Comparison of ENCODE assay signal across 11 mouse cellular contexts in the genomic region with DNA sequence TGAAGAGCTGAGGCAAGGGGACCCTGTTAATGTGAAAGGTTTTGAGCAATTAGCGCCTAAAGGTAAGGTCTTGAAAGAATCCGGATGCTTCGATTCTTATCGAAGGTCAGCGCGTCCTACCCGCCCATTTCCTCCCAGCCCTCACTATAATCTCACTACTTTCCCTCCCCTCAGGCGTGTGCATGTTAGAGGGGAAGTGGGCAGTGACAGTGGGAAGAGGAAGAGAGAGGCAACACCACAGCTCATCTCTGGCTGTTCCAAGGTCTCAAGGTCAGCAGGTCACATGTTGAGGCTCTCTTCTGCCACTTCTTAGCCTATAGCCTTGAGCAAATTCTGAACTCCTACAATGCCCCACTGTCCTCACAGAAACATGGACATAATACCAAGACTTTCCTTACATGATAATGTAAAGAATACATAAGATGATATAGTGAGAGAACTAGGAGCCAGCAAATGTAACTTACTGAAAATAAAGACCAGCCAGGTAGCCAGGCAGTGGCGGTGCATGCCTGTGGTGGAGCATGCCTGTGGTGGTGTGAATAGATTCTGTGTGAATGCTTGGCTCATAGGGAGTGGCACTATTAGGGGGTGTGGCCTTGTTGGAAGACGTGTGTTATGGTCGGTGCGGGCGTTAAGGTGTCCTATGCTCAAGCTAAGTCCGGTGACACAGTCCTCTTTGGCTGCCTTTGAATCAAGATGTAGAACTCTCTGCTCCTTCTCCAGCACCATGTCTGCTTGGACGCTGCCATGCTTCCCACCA. TPM values are rescaled to one million over a fixed set of nuclear protein-coding genes. Genes with fewer than 3 reads are reported as not detected.
DNase-seq lines count a peak whose midpoint lies in the region; ATAC-seq and TF ChIP-seq lines count a peak whose summit lies in the region.
"Had no signal": no experiment of that assay in that cellular context is flagged by ENCODE, and none has a peak within 500 bp of the region (broad histone marks: within the 10 kb centered on the region; RNA-seq: fewer than 3 reads in every experiment).

No protein-coding gene starts in this region.

- H3K27ac ChIP-seq in liver, embryonic 11.5 days (ENCODE audit: low read depth, low read length): no peak overlapping the region
- no peak overlapping the region for H3K27ac ChIP-seq in forebrain, postnatal 0 days (ENCODE audit: low read depth, low read length)

- DNase-seq in CD4-positive helper T cell, adult 2 months (ENCODE audit: low read depth, low spot score): peak; percentile 38
- peak; percentile 21 for DNase-seq in ES-CJ7 (ENCODE audit: low read depth, low spot score)
- DNase-seq in liver, embryonic 11.5 days (ENCODE audit: low spot score): no peak
- DNase-seq in forebrain, postnatal 0 days: no peak
- DNase-seq in Muller cell, postnatal 12 days (ENCODE audit: inconsistent ontology term): no peak
- DNase-seq in layer of hippocampus, postnatal 14 days (ENCODE audit: low spot score in 2 of 2): no peak
- DNase-seq: cerebellum, adult 2 months; kidney, adult 8-10 months; right cerebral cortex, adult 18-20 months; thymus, postnatal 4 days had no signal

- no peak overlapping the region for H3K9ac ChIP-seq in liver, embryonic 11.5 days (ENCODE audit: low read depth, low read length)
- H3K9ac ChIP-seq in forebrain, postnatal 0 days: no peak overlapping the region

- peaks cover 13% of the 10 kb centered on the region for H3K4me1 ChIP-seq in liver, embryonic 11.5 days (replicated peaks; ENCODE audit: control insufficient read depth, insufficient read depth, low read length)
- no peaks in the 10 kb centered on the region for H3K4me1 ChIP-seq in forebrain, postnatal 0 days (ENCODE audit: insufficient read depth)

- no peak overlapping the region for H3K4me3 ChIP-seq in liver, embryonic 11.5 days (ENCODE audit: low read depth, low read length)
- H3K4me3 ChIP-seq in forebrain, postnatal 0 days (ENCODE audit: low read depth, low read length): no peak overlapping the region

- peaks cover 11% of the 10 kb centered on the region; the same call in 1 of the 2 replicates for H3K36me3 ChIP-seq in liver, embryonic 11.5 days (ENCODE audit: control insufficient read depth, insufficient read depth, low read length)
- no peaks in the 10 kb centered on the region for H3K36me3 ChIP-seq in forebrain, postnatal 0 days (ENCODE audit: insufficient read depth)

- no peaks in the 10 kb centered on the region for H3K9me3 ChIP-seq in liver, embryonic 11.5 days (ENCODE audit: control insufficient read depth, low read length)
- H3K9me3 ChIP-seq in forebrain, postnatal 0 days (ENCODE audit: low read length): no peaks in the 10 kb centered on the region

- 59% methylated on average over 15 of the region's 15 CpGs for WGBS in liver, embryonic 11.5 days
- 93% methylated on average over 15 of the region's 15 CpGs for WGBS in forebrain, postnatal 0 days

- no peaks in the 10 kb centered on the region for H3K27me3 ChIP-seq in liver, embryonic 11.5 days (replicated peaks; ENCODE audit: control insufficient read depth, insufficient read depth, low read length)
- H3K27me3 ChIP-seq in forebrain, postnatal 0 days (ENCODE audit: insufficient read depth, low read length): no peaks in the 10 kb centered on the region

- ATAC-seq in liver, embryonic 11.5 days (replicated peaks; ENCODE audit: low FRiP score): peak; percentile 77
- ATAC-seq in monocyte, adult 5-6 weeks (replicated peaks; ENCODE audit: insufficient number of reproducible peaks, low FRiP score, low TSS enrichment, poor library complexity, severe bottlenecking): peak; percentile 85
- ATAC-seq in forebrain, postnatal 0 days: no peak

- TF ChIP-seq CTCF in forebrain, postnatal 0 days (IDR thresholded peaks at IDR 0.05; ENCODE audit: low read depth): no peak

- H3K4me2 ChIP-seq in liver, embryonic 11.5 days: no peak overlapping the region
- H3K4me2 ChIP-seq in forebrain, postnatal 0 days (ENCODE audit: low read depth): no peak overlapping the region

RNA-seq across cellular contexts. Expression of gene Ston2, which starts 51.8 kb away (rescaled TPM):
- 29.1 and 33.6 TPM in 2 replicates for polyA plus RNA-seq in liver, embryonic 11.5 days (2014; fragmentation: Nextera tagmentation; extraction: Ambion mirVana)
- total RNA-seq in monocyte, adult 5-6 weeks (2017): 8.6 to 25.7 TPM (median 13.4 TPM) in 3 replicates
- total RNA-seq in forebrain, postnatal 0 days (2014; rRNA removed): 7.1 and 8.8 TPM in 2 replicates
- polyA plus RNA-seq in forebrain, postnatal 0 days (2015; fragmentation: Nextera tagmentation; extraction: Ambion mirVana): 3.6 and 7.7 TPM in 2 replicates
- 10 to 100 TPM; 24.7 to 33.3 TPM for total RNA-seq in layer of hippocampus, postnatal 14 days (2021)

Comparison
In these comparisons a context has a peak if more than half of its experiments do, and no peak if none do; other contexts are left out.
1. DNase-seq: peak in CD4-positive helper T cell, adult 2 months (single experiment) and ES-CJ7 (single experiment); none in liver, embryonic 11.5 days (single experiment), forebrain, postnatal 0 days (single experiment), Muller cell, postnatal 12 days (single experiment) and layer of hippocampus, postnatal 14 days (0 of 2).